Mouse (Mus musculus) stomach, postnatal 0 days (tissue): ENCODE results near the gene 4930562C15Rik. TPM values are rescaled to one million over a fixed set of nuclear protein-coding genes. Genes with fewer than 3 reads are reported as not detected.

Source experiments
- ATAC-seq: fragments of 200-750 bp; cut with Nextera tagmentation; 2 replicates; pipeline ENCODE4 v1.8.0; 2017; ENCODE audit not compliant: low FRiP score, low TSS enrichment
- DNase-seq: peaks from one replicate; pipeline ENCODE4 v3.0.0-alpha.2; 2016; ENCODE audit warnings: low spot score
- H3K27ac ChIP-seq: fragments of 300-500 bp; sonication (generic); replicated peaks from 2 replicates; pipeline ENCODE4 v1.5.1; 2014; ENCODE audit warnings: mild to moderate bottlenecking, control low read depth
- H3K27me3 ChIP-seq: fragments of 300-500 bp; sonication (generic); 2 replicates; pipeline ENCODE4 v1.6.1; 2014; ENCODE audit warnings: low read length; ENCODE audit not compliant: control insufficient read depth, insufficient read depth
- H3K36me3 ChIP-seq: fragments of 300-500 bp; sonication (generic); 2 replicates; pipeline ENCODE4 v1.6.1; 2014; ENCODE audit warnings: low read length, mixed read lengths; ENCODE audit not compliant: control insufficient read depth, insufficient read depth
- H3K4me1 ChIP-seq: fragments of 300-500 bp; sonication (generic); replicated peaks from 2 replicates; pipeline ENCODE4 v1.6.1; 2014; ENCODE audit warnings: antibody characterized with exemption; ENCODE audit not compliant: control insufficient read depth, insufficient read depth
- H3K4me2 ChIP-seq: fragments of 300-500 bp; sonication (generic); replicated peaks from 2 replicates; pipeline ENCODE4 v1.6.1; 2014; ENCODE audit warnings: low read depth, mild to moderate bottlenecking, control low read depth, moderate library complexity
- H3K4me3 ChIP-seq: fragments of 300-500 bp; sonication (generic); 2 replicates; pipeline ENCODE4 v1.5.1; 2014; ENCODE audit warnings: low read depth, low read length, control low read depth
- H3K9ac ChIP-seq: fragments of 300-500 bp; sonication (generic); 2 replicates; pipeline ENCODE4 v1.6.1; 2014; ENCODE audit warnings: mild to moderate bottlenecking, low read length, control low read depth, mixed read lengths
- H3K9me3 ChIP-seq: fragments of 300-500 bp; sonication (generic); 2 replicates; pipeline ENCODE4 v1.6.1; 2016; ENCODE audit warnings: low read length; ENCODE audit not compliant: control insufficient read depth
- CTCF ChIP-seq: IDR thresholded peaks from 2 replicates; pipeline ENCODE4 v1.5.1; 2016; ENCODE audit warnings: antibody characterized with exemption, low read depth, mild to moderate bottlenecking, moderate library complexity
- EP300 ChIP-seq: optimal IDR thresholded peaks from 2 replicates; pipeline ENCODE3; 2016; ENCODE audit warnings: antibody characterized with exemption
- WGBS: fragments of 180-500 bp; shearing (Covaris S2); extraction: QIAGEN DNeasy Blood & Tissue Kit; methylation state at CpG from one replicate; pipeline ENCODE4 v1.1.7; 2014; 5-methylcytosine and 5-hydroxymethylcytosine counted together
- polyA plus RNA-seq: library from polyadenylated mRNA; unstranded; fragments of >200 nt; fragmentation: Nextera tagmentation; extraction: Ambion mirVana; gene quantifications from 2 replicates; pipeline ENCODE4 v1.2.1, GENCODE M21; 2015

4930562C15Rik gene
- polyA plus RNA-seq, 1 experiment from 2014 or later = 0.32 TPM

GRCm38 (mm10) chr16:4906559-4906958 is 71.3 kb downstream of the 4930562C15Rik start:
- H3K4me3 ChIP-seq = no peak overlapping the region
- H3K4me2 ChIP-seq = no peak overlapping the region
- H3K27ac ChIP-seq = no peak overlapping the region
- DNase-seq = no peak
- H3K4me1 ChIP-seq = no peaks in the 10 kb centered on the region
- ATAC-seq = no peak
- H3K9ac ChIP-seq = no peak overlapping the region
- H3K27me3 ChIP-seq = no peaks in the 10 kb centered on the region
- H3K9me3 ChIP-seq = no peaks in the 10 kb centered on the region
- TF ChIP-seq CTCF = no peak
- TF ChIP-seq EP300 = no peak
- peaks cover 10% of the 10 kb centered on the region for H3K36me3 ChIP-seq

DNA sequence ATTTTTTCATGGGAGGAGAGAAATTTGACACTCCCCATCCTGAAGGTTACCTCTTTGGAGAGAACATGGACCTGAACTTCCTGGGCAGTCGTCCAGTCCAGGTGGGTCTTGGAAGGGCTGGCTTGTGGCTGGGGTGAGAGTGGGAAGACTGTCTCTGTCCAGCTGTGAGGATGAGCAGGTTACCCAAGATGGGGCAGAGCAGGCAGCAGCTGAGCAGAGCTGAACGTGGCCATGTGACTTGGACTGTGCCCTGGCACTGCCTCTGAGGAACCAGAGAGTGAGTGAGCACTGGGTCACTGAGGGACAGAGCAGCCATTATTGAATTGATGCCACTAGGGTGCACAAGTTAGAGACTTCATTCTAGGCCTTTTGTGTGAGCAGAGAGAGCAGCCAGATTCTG is 72.2 kb downstream of the 4930562C15Rik start:
- H3K27me3 ChIP-seq = no peaks in the 10 kb centered on the region
- 60% methylated on average over 2 of the region's 2 CpGs for WGBS
- H3K9me3 ChIP-seq = no peaks in the 10 kb centered on the region
- no peak overlapping the region for H3K4me2 ChIP-seq
- no peaks in the 10 kb centered on the region for H3K4me1 ChIP-seq
- TF ChIP-seq EP300 (no peak), CTCF (no peak)
- ATAC-seq (no peak), DNase-seq (no peak)
- peaks cover 15% of the 10 kb centered on the region for H3K36me3 ChIP-seq
- H3K9ac ChIP-seq = no peak overlapping the region
- no peak overlapping the region for H3K27ac ChIP-seq
- no peak overlapping the region for H3K4me3 ChIP-seq

- no peak overlapping the region for H3K4me3 ChIP-seq
- H3K4me1 ChIP-seq = no peaks in the 10 kb centered on the region
- no peak overlapping the region for H3K4me2 ChIP-seq
- no peak overlapping the region for H3K9ac ChIP-seq
- TF ChIP-seq CTCF (no peak), EP300 (no peak)
- DNase-seq (peak; percentile 34), ATAC-seq (peak; percentile 57; the same call in 1 of the 2 replicates)
- 58% methylated on average over 5 of the region's 5 CpGs for WGBS
- H3K9me3 ChIP-seq = no peaks in the 10 kb centered on the region
- no peak overlapping the region for H3K27ac ChIP-seq
- peaks cover 15% of the 10 kb centered on the region for H3K36me3 ChIP-seq
- H3K27me3 ChIP-seq = no peaks in the 10 kb centered on the region
Observed at GRCm38 (mm10) chr16:4907972-4908371, 72.8 kb downstream of the 4930562C15Rik start.

DNA sequence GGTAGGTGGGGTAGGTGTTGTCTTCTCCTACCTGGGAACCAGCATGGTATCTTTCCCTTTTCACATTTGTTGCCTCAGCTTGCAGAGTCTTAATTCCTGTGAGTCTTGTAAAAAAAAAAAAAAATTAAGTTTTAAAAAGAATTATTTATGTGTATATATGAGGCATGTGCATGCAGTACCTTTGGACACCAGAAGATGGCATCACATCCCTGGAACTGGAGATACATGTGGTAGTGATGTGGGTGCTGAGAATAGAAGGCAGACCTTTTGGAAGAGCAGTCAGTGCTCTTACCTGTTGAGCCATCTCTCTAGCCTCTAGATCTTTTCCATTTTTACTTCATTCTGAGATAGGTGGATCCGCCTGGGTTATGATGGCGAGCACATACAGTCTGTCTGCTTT is 74.5 kb downstream of the 4930562C15Rik start:
- DNase-seq (no peak), ATAC-seq (no peak)
- Histone ChIP-seq H3K4me2 (no peak overlapping the region), H3K4me1 (0 out of 2 replicates have a peak, but pooled peaks cover 2% of the 10 kb centered on the region), H3K9ac (no peak overlapping the region), H3K27ac (no peak overlapping the region), H3K36me3 (peaks cover 15% of the 10 kb centered on the region), H3K4me3 (no peak overlapping the region), H3K9me3 (no peaks in the 10 kb centered on the region), H3K27me3 (no peaks in the 10 kb centered on the region)
- TF ChIP-seq CTCF = peak; percentile 64
- TF ChIP-seq EP300 = no peak
- 100% methylated on average over 2 of the region's 2 CpGs for WGBS

DNA sequence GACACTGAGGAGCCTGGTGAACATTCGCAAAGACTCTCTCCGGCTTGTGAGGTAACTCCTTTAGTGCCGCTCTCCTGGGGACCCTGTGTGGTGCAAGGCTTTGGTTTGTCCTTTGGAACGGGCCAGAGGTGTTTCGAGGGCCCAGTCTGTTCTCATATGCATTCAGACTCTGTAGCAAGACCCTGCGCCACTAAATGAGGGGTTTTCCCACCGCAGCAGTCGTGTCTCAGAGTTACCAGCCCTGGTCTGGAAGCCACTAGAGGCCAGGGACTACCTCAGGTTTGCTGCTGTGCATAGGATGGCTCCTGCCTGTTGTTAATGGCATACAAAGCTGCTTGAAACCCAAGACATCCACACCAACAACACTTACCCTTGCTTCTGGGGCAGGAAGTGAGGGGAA is 75.5 kb downstream of the 4930562C15Rik start:
- Histone ChIP-seq H3K27me3 (no peaks in the 10 kb centered on the region), H3K9ac (no peak overlapping the region), H3K36me3 (peaks cover 16% of the 10 kb centered on the region), H3K4me1 (0 out of 2 replicates have a peak, but pooled peaks cover 2% of the 10 kb centered on the region), H3K9me3 (no peaks in the 10 kb centered on the region), H3K4me2 (no peak overlapping the region), H3K4me3 (no peak overlapping the region), H3K27ac (no peak overlapping the region)
- TF ChIP-seq EP300 (no peak), CTCF (no peak)
- ATAC-seq = no peak
- WGBS = 97% methylated on average over 8 of the region's 8 CpGs
- DNase-seq = no peak

DNA sequence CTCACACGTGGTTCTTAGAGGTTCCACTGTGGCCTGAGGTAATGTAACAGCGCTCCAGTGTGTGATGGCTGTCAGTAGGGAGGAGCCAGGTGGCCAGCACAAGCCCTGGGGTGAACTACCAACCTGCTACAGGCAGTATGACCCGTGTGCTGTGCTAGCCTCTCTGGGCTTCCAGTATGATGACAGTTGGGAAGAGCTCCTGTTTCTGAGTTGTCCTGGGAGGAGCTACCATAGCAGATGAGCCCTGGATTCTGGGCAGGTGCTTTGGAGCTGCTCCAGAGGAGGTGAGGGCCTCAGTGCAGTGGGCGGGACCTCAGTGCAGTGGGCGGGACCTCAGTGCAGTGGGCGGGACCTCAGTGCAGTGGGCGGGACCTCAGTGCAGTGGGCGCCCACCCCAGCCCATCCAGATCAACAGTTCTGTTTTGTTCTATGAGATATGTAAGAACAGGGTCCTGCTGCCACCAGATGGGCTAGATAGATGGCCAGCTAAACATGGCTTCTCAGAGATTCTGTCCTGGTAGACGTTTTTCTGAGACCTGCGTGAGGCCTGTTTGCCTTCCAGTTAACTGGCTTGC is 76.9 kb downstream of the 4930562C15Rik start:
- no peak for DNase-seq
- H3K4me2 ChIP-seq = no peak overlapping the region
- WGBS = 75% methylated on average over 10 of the region's 10 CpGs
- H3K36me3 ChIP-seq = peaks cover 26% of the 10 kb centered on the region
- H3K9me3 ChIP-seq = no peaks in the 10 kb centered on the region
- ATAC-seq = no peak
- peak overlapping the region; percentile 87; the same call in 1 of the 2 replicates for H3K27ac ChIP-seq
- H3K9ac ChIP-seq = no peak overlapping the region
- TF ChIP-seq EP300 (no peak), CTCF (no peak)
- H3K4me1 ChIP-seq = 0 out of 2 replicates have a peak, but pooled peaks cover 2% of the 10 kb centered on the region
- no peaks in the 10 kb centered on the region for H3K27me3 ChIP-seq
- no peak overlapping the region for H3K4me3 ChIP-seq
